Mouse (Mus musculus) macrophage (primary cell): ENCODE measurements around the gene Mphosph9. TPM values are rescaled to one million over a fixed set of nuclear protein-coding genes. Genes with fewer than 3 reads are reported as not detected.
A peak's percentile ranks its signal among the peaks of the same experiment; 100 is the strongest.

ENCODE experiments used
- H3K27ac ChIP-seq: fragments of 350-480 bp; formaldehyde crosslinking; 2 replicates; pipeline ENCODE4 v1.9.0; 2021
- H3K36me3 ChIP-seq: fragments of 350-480 bp; formaldehyde crosslinking; 2 replicates; pipeline ENCODE4 v1.9.0; 2021; ENCODE audit errors: inconsistent target
- H3K4me3 ChIP-seq: fragments of 350-480 bp; formaldehyde crosslinking; 2 replicates; pipeline ENCODE4 v1.9.0; 2021; ENCODE audit errors: inconsistent target
- H3K79me2 ChIP-seq: fragments of 350-480 bp; formaldehyde crosslinking; 2 replicates; pipeline ENCODE4 v1.9.0; 2021; ENCODE audit errors: inconsistent target
- WGBS: methylation state at CpG from one replicate; pipeline ENCODE4 v1.1.7; 2026; ENCODE audit warnings: inconsistent platforms; ENCODE audit not compliant: missing documents; 5-methylcytosine and 5-hydroxymethylcytosine counted together
- polyA plus RNA-seq: library from polyadenylated mRNA; stranded (reverse); fragments of 250-400 nt; gene quantifications from 3 replicates; pipeline ENCODE4 v1.2.4, GENCODE M21; 2018; ENCODE audit warnings: inconsistent platforms

The Mphosph9 gene
- polyA plus RNA-seq, 1 experiment from 2014 or later, result 1.4 TPM

DNA sequence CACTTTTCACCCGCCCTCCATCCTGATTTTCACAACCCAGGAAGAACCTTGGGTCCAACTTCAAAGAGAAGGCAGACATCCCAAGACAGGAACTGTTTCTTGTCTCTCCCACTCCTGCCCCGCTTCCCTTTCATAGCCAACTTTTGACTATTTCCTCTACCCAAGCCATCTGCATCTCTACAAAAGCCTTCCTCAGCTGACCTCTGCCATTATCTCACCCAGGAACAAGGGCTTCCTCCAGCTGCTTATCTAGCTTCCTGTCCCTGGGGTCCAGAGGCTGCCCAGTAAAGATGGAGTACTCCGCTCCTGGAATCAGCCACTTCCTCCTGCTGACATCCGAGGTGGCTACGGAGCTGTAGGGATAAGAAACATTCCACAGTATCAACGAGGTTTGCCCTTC, 61.0 kb downstream of the Mphosph9 start:
- 57% methylated on average over 6 of the region's 6 CpGs for WGBS
- Histone ChIP-seq H3K79me2 (no peaks in the 10 kb centered on the region), H3K4me3 (no peak overlapping the region), H3K36me3 (no peaks in the 10 kb centered on the region), H3K27ac (no peak overlapping the region)

DNA sequence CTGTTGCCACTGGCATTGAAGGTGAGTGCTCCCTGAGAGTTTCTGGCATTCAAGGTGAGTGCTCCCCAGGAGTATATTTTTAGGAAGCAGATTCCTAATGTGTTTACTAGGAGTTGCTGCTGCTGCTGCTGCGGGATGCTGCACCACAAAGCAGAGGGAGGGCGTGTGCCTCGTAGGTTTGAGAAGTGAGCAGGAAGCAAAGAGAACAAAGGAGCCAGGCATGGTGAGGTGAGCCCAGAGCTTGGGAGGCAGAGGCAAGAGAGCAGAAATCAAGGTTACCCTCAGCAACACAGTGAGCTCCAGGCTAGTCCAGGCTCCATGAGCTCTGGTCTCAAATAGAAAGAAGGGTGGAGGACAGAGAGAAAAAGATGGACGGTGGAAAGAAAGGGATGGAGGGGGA, 64.5 kb downstream of the Mphosph9 start:
- Histone ChIP-seq H3K27ac (no peak overlapping the region), H3K36me3 (no peaks in the 10 kb centered on the region), H3K4me3 (no peak overlapping the region), H3K79me2 (no peaks in the 10 kb centered on the region)
- 90% methylated on average over 4 of the region's 4 CpGs for WGBS

DNA sequence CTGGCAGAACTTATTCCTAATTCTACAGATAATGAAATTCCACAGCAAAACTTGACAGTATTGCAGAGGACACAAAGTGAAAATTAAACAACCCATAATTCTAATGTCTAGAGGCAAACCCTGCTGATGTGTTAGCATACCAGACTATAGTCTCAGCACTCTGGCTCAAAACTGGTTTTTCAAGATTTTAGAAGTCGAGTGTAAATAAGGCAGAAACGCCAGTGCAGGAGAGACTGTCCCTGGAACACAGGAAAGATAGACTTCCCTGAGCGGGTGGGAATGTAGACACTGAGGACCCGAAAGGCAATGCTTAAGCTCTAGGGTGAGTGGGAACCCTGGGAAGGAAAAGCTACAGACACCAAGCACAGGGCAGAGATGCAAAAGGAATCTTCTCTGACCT, 65.7 kb downstream of the Mphosph9 start:
- 95% methylated on average over 4 of the region's 4 CpGs for WGBS
- Histone ChIP-seq H3K79me2 (no peaks in the 10 kb centered on the region), H3K36me3 (no peaks in the 10 kb centered on the region), H3K27ac (no peak overlapping the region), H3K4me3 (no peak overlapping the region)

DNA sequence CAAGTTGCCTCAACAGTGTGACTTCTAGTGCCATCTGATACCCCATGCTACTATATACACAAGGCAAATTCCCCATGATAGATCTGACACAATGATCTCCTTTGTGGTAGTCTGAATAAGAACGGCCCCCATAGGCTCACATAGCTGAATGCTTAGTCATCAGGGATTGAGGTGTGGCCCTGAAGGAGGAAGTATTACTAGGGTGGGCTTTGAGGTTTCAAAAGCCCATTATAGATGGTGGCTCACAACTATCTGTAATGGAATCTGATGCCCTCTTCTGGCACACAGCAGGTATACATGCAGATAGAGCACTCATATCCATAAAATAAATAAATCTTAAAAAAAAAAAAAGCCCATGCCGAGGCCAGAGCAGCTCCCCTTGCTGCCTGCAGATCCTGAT, 68.6 kb downstream of the Mphosph9 start:
- no peaks in the 10 kb centered on the region for H3K36me3 ChIP-seq
- no peaks in the 10 kb centered on the region for H3K79me2 ChIP-seq
- WGBS, result 43% methylated on average over 2 of the region's 2 CpGs
- no peak overlapping the region for H3K4me3 ChIP-seq
- no peak overlapping the region for H3K27ac ChIP-seq

DNA sequence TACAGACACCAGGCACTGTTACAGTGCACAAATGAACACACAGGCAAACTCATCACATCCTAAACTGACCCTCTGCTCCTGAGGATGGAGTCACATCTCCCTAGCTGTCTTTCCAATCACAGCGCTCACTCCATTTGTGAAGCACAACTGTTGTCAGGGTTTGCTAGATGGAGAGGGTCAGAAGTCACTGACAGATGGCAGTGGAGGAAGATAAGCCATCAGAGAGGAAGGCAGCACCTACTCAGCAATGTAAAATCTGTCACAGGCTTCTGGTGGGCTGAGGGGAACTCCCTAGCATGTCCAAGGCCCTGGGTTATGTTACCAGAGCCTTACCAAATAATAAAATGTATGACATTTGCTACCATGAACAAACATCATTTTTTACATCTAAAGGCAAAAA, 69.7 kb downstream of the Mphosph9 start:
- Histone ChIP-seq H3K36me3 (no peaks in the 10 kb centered on the region), H3K27ac (no peak overlapping the region), H3K4me3 (no peak overlapping the region), H3K79me2 (no peaks in the 10 kb centered on the region)
- WGBS, result 93% methylated on average over 1 of the region's 1 CpGs

DNA sequence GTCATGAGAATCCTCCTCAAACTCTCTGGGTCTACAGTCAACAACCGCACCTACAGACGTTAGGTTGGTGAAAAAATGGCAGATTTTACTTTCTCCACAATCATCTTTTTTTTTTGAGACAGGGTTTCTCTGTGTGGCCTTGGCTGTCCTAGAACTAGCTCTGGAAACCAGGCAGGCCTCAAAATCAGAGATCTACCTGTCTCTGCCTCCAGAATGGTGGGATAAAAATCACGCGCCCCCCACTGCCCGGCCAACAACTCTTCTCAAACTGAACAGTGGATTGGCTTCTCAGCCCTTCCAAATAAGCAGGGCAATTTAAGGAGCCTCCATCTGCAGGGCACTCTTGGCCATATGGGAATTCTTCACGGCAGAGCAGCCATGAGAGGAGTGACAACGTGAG, 72.6 kb downstream of the Mphosph9 start:
- 86% methylated on average over 6 of the region's 7 CpGs for WGBS
- Histone ChIP-seq H3K4me3 (no peak overlapping the region), H3K79me2 (no peaks in the 10 kb centered on the region), H3K27ac (no peak overlapping the region), H3K36me3 (no peaks in the 10 kb centered on the region)

DNA sequence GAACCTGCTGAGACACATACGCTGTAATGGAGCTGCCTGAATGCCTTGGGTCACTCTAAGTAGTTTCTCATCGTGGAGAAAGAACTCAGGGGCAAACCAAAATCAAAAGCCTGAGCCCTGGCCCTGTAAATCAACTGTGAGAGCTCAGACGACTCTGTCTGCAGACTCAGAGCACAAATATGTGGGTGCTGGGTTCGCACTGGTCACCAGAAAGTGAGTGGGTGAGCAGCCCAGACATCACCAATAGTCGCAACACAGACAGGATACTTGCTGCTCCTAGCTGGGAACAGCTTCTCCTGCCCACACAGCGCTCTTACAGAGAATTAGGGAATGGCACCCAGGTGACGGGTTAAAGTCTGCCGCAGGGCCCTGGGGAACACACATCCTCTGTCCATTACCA, 74.2 kb downstream of the Mphosph9 start:
- WGBS, result 84% methylated on average over 8 of the region's 8 CpGs
- Histone ChIP-seq H3K4me3 (no peak overlapping the region), H3K27ac (no peak overlapping the region), H3K36me3 (no peaks in the 10 kb centered on the region), H3K79me2 (no peaks in the 10 kb centered on the region)

DNA sequence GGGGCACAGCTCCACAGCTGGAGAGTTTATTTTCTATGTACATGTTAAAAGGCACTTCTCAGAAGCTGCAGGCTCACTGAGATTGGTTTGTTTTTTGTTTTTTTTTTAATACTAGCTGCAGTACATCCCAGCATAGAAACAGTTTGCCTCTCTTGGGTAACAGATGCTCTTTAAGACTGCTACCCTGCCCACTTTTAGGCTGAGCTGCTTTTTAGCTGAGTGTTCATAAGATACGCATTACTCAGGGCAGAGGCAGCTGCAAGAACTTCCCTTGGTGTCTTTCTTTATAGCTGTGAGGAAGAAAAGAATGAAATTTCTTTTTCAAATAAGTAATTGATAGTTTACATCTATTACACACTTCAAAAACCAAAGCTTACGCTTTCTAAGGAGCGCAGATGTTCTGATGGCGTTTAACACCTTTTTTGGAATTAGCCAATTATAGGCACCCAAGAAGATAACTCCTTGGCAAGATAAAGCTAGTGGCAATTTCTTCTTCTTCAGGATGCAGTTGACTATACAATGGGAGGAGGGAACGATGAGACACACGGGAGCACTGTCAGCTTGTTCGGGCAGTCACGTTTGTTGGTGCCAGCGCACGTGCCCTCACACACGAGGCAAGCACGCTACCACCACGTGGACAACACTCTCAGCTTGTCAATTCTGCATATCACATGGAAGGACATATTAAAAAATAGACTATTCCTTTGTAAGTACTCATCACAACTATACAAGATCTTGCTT, 75.0 kb downstream of the Mphosph9 start:
- 94% methylated on average over 12 of the region's 13 CpGs for WGBS
- Histone ChIP-seq H3K27ac (no peak overlapping the region), H3K36me3 (no peaks in the 10 kb centered on the region), H3K79me2 (no peaks in the 10 kb centered on the region), H3K4me3 (no peak overlapping the region)

DNA sequence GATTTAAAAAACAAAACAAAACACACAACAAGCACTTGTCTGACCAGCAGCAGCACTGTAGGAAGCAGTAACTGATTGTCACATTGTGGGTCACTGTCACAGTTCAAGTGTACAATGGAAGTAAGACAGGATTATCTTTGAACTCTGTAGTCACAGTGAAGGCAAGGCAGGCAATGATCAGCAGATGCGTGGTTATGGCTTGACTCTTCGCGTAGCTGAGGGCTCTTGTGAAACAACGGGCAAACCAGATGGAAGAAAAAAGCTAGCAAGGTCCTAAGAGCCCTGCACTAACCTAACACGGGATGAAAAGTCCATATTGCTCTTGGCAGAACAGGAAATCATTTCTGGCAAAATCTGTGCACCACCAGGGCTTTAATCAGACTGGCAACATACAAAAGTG, 76.7 kb downstream of the Mphosph9 start:
- Histone ChIP-seq H3K36me3 (no peaks in the 10 kb centered on the region), H3K79me2 (no peaks in the 10 kb centered on the region), H3K4me3 (no peak overlapping the region), H3K27ac (no peak overlapping the region)
- 92% methylated on average over 5 of the region's 5 CpGs for WGBS

DNA sequence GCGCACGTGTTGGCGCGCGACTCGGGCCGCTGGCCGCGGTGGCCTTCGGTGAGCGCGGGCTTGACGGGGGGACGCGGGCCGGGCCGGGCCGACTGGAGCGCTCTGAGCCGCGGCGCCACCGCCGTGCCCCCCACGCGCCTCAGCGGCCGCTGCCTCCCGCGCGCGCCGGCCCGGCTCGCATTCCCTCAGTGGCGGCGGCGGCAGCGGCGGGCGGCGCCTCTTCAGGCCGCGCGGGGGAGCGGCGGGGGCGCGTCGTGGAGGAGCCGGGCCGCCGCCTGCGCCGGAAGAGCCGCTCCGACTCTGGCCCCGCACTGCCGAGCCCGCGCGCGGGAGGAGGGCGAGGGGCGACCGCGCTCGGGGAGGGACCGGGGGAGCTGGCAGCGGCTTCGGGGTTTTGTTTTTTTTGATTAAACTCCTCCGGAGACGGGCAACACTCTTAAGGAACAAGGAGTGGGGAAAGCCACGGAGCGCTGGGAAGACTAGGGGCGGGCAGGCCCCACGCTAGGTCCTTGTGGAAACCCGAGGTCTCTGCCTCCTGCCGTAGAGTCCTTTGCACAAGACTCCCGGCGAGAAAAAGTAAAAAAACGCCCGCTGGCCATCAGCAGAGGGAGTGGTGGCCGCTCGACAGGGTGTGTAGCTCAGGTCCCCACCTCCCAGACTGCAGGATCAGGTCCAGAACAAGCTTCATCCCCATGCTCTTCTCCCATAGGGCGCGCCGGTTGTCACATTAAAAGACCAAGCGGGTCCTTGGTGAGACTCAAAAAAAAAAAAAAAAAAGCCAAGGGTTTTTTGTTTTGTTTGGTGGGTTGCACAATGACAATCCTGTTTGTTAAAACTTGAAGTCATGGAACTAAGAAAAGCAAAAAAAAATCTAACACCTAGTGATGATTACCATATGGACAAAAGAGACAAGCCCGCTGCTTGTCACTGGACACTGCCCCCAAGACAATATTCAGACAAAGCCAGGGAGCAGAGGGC, 77.9 kb downstream of the Mphosph9 start, which contains the start of gene Pitpnm2:
Gene Pitpnm2 (minus strand): TSS at position 147 of the 978 bp plus-strand sequence.
- H3K27ac ChIP-seq, result no peak within 1 kb of the TSS

DNA sequence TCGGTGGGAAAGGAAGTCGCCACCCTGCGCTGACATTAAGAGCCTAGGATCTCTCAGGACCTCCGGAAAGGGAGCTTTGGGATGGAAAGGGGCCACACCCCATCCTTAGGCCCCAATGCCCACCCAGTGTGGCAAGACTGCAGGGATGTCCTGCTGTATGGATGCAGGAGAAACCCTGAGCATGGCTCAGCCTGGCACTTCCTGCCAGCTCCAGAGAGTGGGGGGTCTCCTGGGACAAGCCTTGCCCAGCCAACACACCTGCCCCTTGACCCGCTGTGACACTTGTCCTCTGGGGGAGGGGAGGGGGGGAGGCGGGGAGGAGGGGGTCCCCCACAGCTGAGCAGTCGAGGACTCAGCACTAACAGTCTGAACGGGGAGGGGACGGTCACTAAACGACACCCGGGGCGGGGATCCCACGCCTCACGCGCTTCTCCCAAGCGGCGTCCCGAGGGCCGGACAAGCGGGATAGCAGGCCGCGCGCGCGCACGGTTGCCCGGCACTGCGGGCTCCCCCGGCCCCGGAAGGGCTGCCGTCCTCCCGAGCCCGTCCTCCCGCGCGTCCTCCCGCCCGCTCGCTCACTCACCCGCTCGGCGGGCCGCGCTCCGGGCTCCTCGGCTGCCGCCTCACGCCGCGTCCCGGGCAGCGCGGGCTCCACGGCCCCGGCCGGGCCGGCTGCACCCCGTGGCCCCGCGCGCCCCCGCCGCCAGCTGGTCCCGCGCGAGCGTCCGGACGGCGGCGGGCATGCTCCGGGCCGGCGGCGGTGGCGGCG, 78.7 kb downstream of the Mphosph9 start:
- Histone ChIP-seq H3K4me3 (no peak overlapping the region), H3K36me3 (no peaks in the 10 kb centered on the region), H3K79me2 (no peaks in the 10 kb centered on the region), H3K27ac (no peak overlapping the region)
- WGBS, result 4% methylated on average over 71 of the region's 77 CpGs

More for the DNA sequence above, 77.9 kb downstream of the Mphosph9 start, which contains the start of gene Pitpnm2:
- Histone ChIP-seq H3K4me3 (peak within 1 kb of the TSS; percentile 23; the same call in 1 of the 2 replicates), H3K79me2 (no peaks in the 10 kb centered on the region), H3K36me3 (no peaks in the 10 kb centered on the region)
- WGBS, result 4% methylated on average over 73 of the region's 90 CpGs

DNA sequence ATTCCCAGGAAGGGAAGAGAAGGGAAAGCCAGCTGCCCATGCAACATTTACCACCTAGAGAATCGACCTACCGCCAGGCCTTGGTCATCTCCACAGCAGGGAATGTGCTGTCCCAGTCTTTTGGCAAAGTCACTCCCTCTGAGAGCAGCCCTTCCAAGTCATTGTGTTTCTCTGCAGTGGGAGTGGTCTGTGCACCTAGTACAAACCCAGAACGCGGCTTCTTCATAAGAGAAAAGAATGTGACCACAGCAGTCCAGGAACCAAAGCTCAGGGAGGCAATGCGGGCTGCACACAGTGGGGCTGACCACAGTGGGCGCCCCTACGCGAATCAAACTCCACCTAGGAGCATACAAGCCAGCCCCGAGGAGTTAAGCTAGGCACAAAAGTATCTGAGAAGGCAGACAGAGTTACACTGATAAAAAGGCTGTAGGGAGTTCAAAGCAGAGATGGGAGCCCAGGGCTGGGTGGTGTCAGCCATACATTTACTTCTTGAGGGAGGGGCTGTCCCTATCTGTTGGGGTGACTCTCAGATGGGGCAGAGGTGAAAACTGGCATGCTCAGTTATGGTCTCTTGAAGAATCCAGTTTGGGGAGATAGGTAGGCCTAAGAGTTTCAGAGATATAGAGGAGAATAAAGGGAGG, 79.7 kb downstream of the Mphosph9 start:
- Histone ChIP-seq H3K79me2 (no peaks in the 10 kb centered on the region), H3K36me3 (no peaks in the 10 kb centered on the region), H3K27ac (no peak overlapping the region), H3K4me3 (no peak overlapping the region)
- 80% methylated on average over 9 of the region's 9 CpGs for WGBS

DNA sequence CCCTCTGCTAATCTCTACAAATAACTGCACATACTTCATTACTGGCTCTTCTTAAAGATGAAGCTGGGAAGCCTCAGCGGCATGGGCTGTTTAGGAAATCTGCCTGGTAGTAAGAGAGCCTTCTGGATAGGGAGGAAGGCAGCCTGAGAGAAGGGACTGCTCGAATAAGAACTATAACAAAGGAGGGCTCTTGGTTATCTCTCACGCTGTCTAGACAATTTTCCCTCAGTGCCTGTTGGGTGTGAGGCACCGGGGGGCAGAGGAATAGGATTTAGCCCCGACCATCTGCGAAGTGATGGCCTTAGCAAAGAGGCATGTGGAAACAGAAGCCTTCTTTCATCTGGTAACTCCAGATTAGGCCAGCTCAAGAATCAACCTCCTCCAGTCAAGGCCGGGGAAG, 80.5 kb downstream of the Mphosph9 start:
- WGBS, result over 99% methylated on average over 7 of the region's 7 CpGs
- Histone ChIP-seq H3K27ac (no peak overlapping the region), H3K36me3 (no peaks in the 10 kb centered on the region), H3K4me3 (no peak overlapping the region), H3K79me2 (no peaks in the 10 kb centered on the region)

DNA sequence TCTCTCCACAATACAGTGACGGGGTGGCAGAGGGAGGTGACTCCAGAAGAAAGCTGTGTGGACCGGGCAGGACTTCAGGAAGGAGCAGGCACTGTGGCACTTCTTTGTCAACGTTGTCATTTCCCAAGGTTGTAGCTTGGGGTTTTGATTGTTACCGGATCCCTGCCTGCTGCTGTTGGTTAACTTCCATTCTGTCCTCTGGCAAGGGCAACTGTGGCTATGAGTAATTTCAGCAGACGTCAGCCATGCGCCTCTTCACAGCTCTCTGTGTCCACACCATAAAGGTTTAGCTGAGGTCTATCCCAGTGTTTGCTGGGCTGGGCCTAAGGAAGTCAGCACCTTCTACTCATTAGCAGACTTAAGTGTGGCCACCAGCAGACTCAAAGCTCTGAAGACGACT, 82.9 kb downstream of the Mphosph9 start:
- Histone ChIP-seq H3K36me3 (no peaks in the 10 kb centered on the region), H3K79me2 (no peaks in the 10 kb centered on the region), H3K4me3 (no peak overlapping the region), H3K27ac (no peak overlapping the region)
- 95% methylated on average over 7 of the region's 7 CpGs for WGBS
